Mouse (Mus musculus) urinary bladder, adult 2 months (tissue): Measurements from ENCODE around the gene Nlrx1. TPM values are rescaled to one million over a fixed set of nuclear protein-coding genes. Genes with fewer than 3 reads are reported as not detected.

Experiments used
- DNase-seq: peaks from one replicate; pipeline ENCODE4 v3.0.0; 2022; ENCODE audit warnings: low spot score
- polyA plus RNA-seq: library from polyadenylated mRNA; depleted of rRNA; stranded (reverse); fragments of >200 nt; gene quantifications from 2 replicates; pipeline ENCODE4 v1.2.3, GENCODE M21; 2012; rRNA removed

The Nlrx1 gene
- polyA plus RNA-seq, 1 experiment = 9.6 TPM

GRCm38 (mm10) chr9:44236601-44237000 lies 31.8 kb downstream of the Nlrx1 start:
- no peak for DNase-seq

GRCm38 (mm10) chr9:44234479-44235427 lies 33.6 kb downstream of the Nlrx1 start:
- no peak for DNase-seq

DNA sequence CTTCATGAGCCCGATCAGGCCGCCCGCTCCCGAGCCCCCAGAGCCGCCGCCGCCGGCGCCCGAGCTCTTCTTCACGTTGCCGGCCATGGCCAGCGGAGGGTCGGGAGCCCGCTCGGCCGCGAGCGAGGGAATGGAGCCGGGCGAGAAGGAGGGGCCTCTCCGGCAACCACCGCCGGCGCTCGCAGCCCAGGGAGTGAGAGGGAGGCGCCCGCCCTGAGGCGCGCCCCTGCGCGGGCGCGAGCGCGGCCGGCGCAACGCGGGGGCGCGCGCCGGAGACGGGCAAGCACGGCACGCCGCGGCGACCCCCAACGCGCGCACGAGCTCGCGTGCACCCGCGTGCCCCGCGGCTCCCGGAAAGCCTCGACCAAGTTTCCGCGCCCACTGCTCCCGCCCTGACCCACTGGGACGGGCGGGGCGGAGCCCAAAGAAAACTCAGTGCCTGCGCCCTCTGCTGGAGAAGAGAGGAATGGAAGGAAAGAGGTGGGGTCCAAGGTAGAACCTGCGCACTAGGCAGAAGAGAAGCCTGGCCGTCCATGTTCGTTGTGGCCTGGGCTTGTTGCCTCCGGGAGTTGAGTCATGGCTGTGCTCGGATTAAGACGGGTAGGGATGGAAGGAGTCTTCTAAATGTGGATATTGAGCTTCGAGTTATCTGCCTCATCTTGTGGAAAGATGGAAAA lies 34.5 kb downstream of the Nlrx1 start, which contains the start of gene Cbl:
Gene Cbl (minus strand): TSS at position 248 of the 677 bp plus-strand sequence.
- peak; percentile 96 for DNase-seq

DNA sequence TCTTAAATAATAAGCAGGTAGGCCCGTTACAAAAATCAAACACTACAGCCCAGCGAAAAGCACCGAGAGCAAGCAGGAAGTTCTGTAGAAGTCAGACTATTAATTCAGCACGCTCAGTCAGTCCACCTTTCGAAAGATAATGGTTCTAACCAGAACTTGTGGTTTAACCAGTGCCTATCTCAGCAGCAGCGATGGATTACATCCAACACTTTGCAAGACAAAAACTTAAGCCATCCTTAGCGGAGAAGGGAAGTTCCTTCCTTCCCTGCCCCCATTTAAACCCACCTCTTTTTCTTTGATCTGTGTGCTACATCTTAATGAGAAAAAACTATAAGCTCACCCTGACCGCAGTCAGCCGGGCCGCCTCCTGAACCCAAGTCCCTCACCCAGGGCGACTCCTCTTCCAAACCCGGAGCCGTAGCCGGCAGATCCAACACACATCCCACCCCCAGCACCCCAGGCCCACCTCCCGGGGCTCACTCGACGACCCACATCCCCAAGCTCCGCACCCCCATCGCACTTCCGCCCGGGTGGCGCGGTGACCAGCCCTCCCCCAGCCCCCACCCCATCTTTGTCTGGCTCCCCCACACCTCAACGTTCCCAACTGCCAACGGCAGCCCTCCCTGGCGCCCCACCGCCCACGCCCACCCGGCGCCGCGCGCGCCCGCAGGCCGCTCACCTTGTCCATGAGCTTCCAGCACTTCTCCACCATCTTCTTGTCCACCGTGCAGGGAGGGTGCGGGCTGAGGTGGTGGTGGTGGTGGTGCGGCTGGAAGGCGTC lies 35.2 kb downstream of the Nlrx1 start:
- DNase-seq = no peak

DNA sequence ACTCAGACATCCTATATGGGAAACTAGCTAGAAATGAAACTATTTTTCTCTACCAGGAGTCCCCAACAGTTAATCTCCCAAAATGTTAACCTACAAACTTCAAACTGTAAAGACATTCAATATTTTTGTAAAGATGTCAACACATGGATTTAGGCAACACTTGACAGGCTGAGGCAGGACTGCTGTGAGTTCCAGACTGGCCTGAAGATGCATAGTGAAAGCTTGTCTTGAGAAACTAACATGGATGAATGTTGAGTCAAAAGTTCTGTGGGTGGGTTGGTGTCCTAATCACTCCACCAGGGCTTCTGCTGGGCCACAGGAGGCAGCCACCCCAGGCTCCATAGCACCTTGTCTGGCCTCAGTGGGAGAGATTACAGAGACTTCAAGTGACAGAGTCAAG lies 36.8 kb downstream of the Nlrx1 start:
- no peak for DNase-seq

DNA sequence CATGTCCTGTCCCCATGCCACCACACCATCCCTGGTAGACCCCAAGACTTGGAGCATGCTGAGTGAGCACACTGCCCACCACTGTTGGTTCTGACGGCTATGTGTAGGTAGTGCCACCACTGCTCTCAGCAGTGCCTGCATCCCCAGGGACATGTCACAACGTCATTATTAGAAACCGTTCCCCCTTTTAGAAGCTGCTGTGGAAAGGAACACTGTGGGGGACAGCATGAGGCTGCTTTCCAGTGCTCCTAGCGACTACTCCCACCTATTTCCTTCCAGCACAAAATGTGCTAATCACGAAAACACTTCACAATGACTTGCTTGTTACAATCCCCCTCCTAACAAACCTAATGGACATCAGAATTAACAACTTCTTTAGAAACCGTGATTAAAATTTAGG lies 42.4 kb downstream of the Nlrx1 start:
- no peak for DNase-seq

- no peak for DNase-seq
Measured at GRCm38 (mm10) chr9:44213538-44213937, 54.9 kb downstream of the Nlrx1 start.

DNA sequence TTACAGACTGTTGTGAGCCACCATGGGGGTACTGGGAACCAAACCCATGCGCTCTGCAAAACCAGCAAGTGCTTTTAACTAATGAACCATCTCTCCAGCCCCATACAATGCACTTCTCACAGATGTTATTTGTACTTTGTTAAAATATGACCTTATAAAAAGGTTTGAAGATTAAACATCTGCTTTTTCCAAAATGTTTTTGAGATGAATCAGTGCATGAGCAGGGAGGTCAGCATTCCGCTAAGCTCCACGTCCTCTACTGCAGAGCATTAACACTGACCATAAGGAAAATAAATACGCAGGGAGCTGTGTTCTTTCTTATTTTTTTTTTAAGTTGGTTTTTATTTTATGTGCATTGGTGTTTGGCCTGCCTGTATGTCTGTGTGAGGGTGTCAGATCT lies 56.0 kb downstream of the Nlrx1 start:
- no peak for DNase-seq

DNA sequence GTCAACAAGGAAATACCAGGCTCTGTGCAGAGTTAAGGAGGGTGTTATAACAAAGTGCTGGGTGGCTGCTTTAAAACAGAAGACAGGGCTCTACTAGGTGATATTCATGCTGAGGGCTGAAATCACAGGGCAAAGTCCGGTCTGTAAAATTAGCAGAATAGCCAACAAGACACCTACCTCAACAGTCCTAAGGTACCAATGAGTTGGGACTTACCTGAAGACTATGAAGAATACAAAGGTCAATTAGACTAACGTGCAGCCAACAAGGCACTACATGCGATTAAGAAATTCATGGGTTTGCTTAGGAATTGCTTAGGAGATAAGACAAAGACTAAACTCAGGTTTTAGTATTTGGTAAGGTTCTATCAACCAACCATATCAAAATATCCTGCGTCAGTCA lies 59.0 kb downstream of the Nlrx1 start:
- DNase-seq = no peak

DNA sequence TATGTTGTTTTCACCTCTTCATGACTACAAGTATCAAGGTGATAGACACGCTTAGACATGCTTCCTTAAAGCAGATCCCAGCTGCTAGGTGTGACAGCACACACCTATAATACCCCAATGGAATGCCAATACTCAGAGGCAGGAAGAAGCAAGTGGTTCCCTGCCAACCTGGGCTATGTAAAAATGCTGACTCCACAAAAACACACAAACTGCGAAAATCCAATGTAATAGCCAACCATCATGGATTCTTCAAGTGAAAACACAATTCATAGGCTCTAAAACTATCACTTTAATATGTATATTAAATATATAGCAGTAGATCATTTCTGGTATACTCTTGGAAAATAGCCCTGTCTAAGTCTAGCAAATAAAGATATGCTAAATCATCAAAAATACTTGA lies 60.6 kb downstream of the Nlrx1 start:
- no peak for DNase-seq

Other genes with a start within 250 kb of the Nlrx1 start
- gene Thy1, start 225.2 kb downstream of the Nlrx1 start, polyA plus RNA-seq = 93.6 and 128 TPM in 2 replicates
- gene Usp2, start 201.6 kb downstream of the Nlrx1 start, polyA plus RNA-seq = 5.8 and 12.5 TPM in 2 replicates
- gene Mfrp, start 166.9 kb downstream of the Nlrx1 start, polyA plus RNA-seq = 0.13 and 0.21 TPM in 2 replicates
- 27.2 and 31.4 TPM in 2 replicates for gene C1qtnf5, start 161.4 kb downstream of the Nlrx1 start, polyA plus RNA-seq
- gene Gm49380, start 155.1 kb downstream of the Nlrx1 start, polyA plus RNA-seq = 0.27 and 0.36 TPM in 2 replicates
- gene Rnf26, start 155.1 kb downstream of the Nlrx1 start, polyA plus RNA-seq = 14.5 and 20.5 TPM in 2 replicates
- 182 and 219 TPM in 2 replicates for gene Mcam, start 134.1 kb downstream of the Nlrx1 start, polyA plus RNA-seq
- gene Cbl, start 34.5 kb downstream of the Nlrx1 start, polyA plus RNA-seq = 14.9 and 16.0 TPM in 2 replicates
- not detected in 2 replicates for gene Ccdc153, start 27.9 kb downstream of the Nlrx1 start, polyA plus RNA-seq
- 0.21 and 0.24 TPM in 2 replicates for gene Pdzd3, start 17.1 kb downstream of the Nlrx1 start, polyA plus RNA-seq
- gene Abcg4, start 20.0 kb upstream of the Nlrx1 start, polyA plus RNA-seq = 7.6 and 8.9 TPM in 2 replicates
- gene Hinfp, start 37.1 kb upstream of the Nlrx1 start, polyA plus RNA-seq = 20.2 and 22.7 TPM in 2 replicates
- 30.5 and 31.4 TPM in 2 replicates for gene C2cd2l, start 51.7 kb upstream of the Nlrx1 start, polyA plus RNA-seq
- gene Dpagt1, start 57.4 kb upstream of the Nlrx1 start, polyA plus RNA-seq = 24.7 and 25.8 TPM in 2 replicates
- 19.8 and 22.1 TPM in 2 replicates for gene H2afx, start 66.1 kb upstream of the Nlrx1 start, polyA plus RNA-seq
- gene Hmbs, start 75.6 kb upstream of the Nlrx1 start, polyA plus RNA-seq = 34.4 and 40.7 TPM in 2 replicates
- gene Vps11, start 93.1 kb upstream of the Nlrx1 start, polyA plus RNA-seq = 22.0 and 26.8 TPM in 2 replicates
- gene Hyou1, start 110.9 kb upstream of the Nlrx1 start, polyA plus RNA-seq = 34.4 and 35.3 TPM in 2 replicates
- gene Slc37a4, start 128.3 kb upstream of the Nlrx1 start, polyA plus RNA-seq = 20.0 and 22.2 TPM in 2 replicates
- 1,336 and 1,393 TPM in 2 replicates for gene Rps25, start 138.5 kb upstream of the Nlrx1 start, polyA plus RNA-seq
- 55.6 and 68.6 TPM in 2 replicates for gene Trappc4, start 139.0 kb upstream of the Nlrx1 start, polyA plus RNA-seq
- gene Ccdc84, start 150.0 kb upstream of the Nlrx1 start, polyA plus RNA-seq = 33.7 and 47.1 TPM in 2 replicates
- 0.28 and 0.63 TPM in 2 replicates for gene Foxr1, start 172.5 kb upstream of the Nlrx1 start, polyA plus RNA-seq
- gene Upk2, start 186.4 kb upstream of the Nlrx1 start, polyA plus RNA-seq = 788 and 1,023 TPM in 2 replicates
- 11.1 and 29.7 TPM in 2 replicates for gene Bcl9l, start 214.2 kb upstream of the Nlrx1 start, polyA plus RNA-seq